Mouse (Mus musculus): ENCODE results near the gene Kmt2c.

GRCm38 (mm10) chr5:25497720-25498345 is 750 bp downstream of the Kmt2c start:
- TF ChIP-seq KAT2A (conservative IDR thresholded peaks at IDR 0.05; ENCODE audit: low read depth, low read length) (no peak), BHLHE40 (IDR thresholded peaks at IDR 0.05; ENCODE audit: borderline replicate concordance, low read depth, low read length) (no peak), CTCF (IDR thresholded peaks at IDR 0.05 in 2 of 3, conservative IDR thresholded peaks at IDR 0.05 in 1 of 3; ENCODE audit: control insufficient read depth in 1 of 3, insufficient read depth in 1 of 3, low read depth in 2 of 3, low read length in 3 of 3, poor library complexity in 1 of 3, severe bottlenecking in 1 of 3) (no peak), SMC3 (IDR thresholded peaks at IDR 0.05; ENCODE audit: low read depth, low read length) (no peak), POLR2A (IDR thresholded peaks at IDR 0.05; ENCODE audit: control insufficient read depth in 1 of 2, insufficient read depth in 1 of 2, low read depth in 1 of 2, low read length in 2 of 2, poor library complexity in 1 of 2) (no peak), RAD21 (IDR thresholded peaks at IDR 0.05; ENCODE audit: low read depth, low read length) (no peak), TBP (IDR thresholded peaks at IDR 0.05; ENCODE audit: low read depth, low read length) (no peak), MAX (IDR thresholded peaks at IDR 0.05; ENCODE audit: low read length) (no peak), ETS1 (IDR thresholded peaks at IDR 0.05; ENCODE audit: low read depth, low read length) (no peak), ZC3H11A (IDR thresholded peaks at IDR 0.05; ENCODE audit: low read depth, low read length) (no peak), ZNF384 (IDR thresholded peaks at IDR 0.05; ENCODE audit: low read depth, low read length) (no peak), POLR2AphosphoS5 (IDR thresholded peaks at IDR 0.05; ENCODE audit: borderline replicate concordance, low read depth, low read length) (no peak)
